Mouse (Mus musculus) macrophage (primary cell): ENCODE measurements around the gene Abr. TPM values are rescaled to one million over a fixed set of nuclear protein-coding genes. Genes with fewer than 3 reads are reported as not detected.

ENCODE experiments used
- H3K27ac ChIP-seq: fragments of 350-480 bp; formaldehyde crosslinking; 2 replicates; pipeline ENCODE4 v1.9.0; 2021
- H3K36me3 ChIP-seq: fragments of 350-480 bp; formaldehyde crosslinking; 2 replicates; pipeline ENCODE4 v1.9.0; 2021; ENCODE audit errors: inconsistent target
- H3K4me3 ChIP-seq: fragments of 350-480 bp; formaldehyde crosslinking; 2 replicates; pipeline ENCODE4 v1.9.0; 2021; ENCODE audit errors: inconsistent target
- H3K79me2 ChIP-seq: fragments of 350-480 bp; formaldehyde crosslinking; 2 replicates; pipeline ENCODE4 v1.9.0; 2021; ENCODE audit errors: inconsistent target
- WGBS: methylation state at CpG from one replicate; pipeline ENCODE4 v1.1.7; 2026; ENCODE audit warnings: inconsistent platforms; ENCODE audit not compliant: missing documents; 5-methylcytosine and 5-hydroxymethylcytosine counted together
- polyA plus RNA-seq: library from polyadenylated mRNA; stranded (reverse); fragments of 250-400 nt; gene quantifications from 3 replicates; pipeline ENCODE4 v1.2.4, GENCODE M21; 2018; ENCODE audit warnings: inconsistent platforms
- total RNA-seq, 78 experiments: library from RNA; depleted of rRNA; stranded (reverse); fragments of 250-400 nt; gene quantifications; 1 replicate in 9 of 78; 2 replicates in 24 of 78; 3 replicates in 43 of 78; 4 replicates in 2 of 78; pipeline ENCODE4 v1.2.4; 2018; ENCODE audit warnings: inconsistent platforms in 56 of 78

Gene Abr
- 1,000 to 10,000 TPM in 3 of 26 experiments, 100 to 1,000 TPM in 23; 385 to 3,736 (median 481) TPM for total RNA-seq (2018; cell fraction: chromatin; rRNA removed)
- total RNA-seq (2018; cell fraction: cytosol; rRNA removed), result 100 to 1,000 TPM; 135 to 283 (median 184) TPM
- 1,000 to 10,000 TPM in 1 of 26 experiments, 100 to 1,000 TPM in 25; 247 to 1,640 (median 305) TPM for total RNA-seq (2018; cell fraction: nucleus; rRNA removed)
- 100 to 138 TPM (median 115 TPM) in 3 replicates for polyA plus RNA-seq

GRCm38 (mm10) chr11:76622152-76622565, at the start of gene Abr:
TSS of gene Abr (minus strand) at chr11:76622314.
- peaks cover 53% of the 10 kb centered on the region for H3K79me2 ChIP-seq
- peak within 1 kb of the TSS; percentile 62 for H3K27ac ChIP-seq
- H3K36me3 ChIP-seq, result peaks cover 5% of the 10 kb centered on the region; the same call in 1 of the 2 replicates
- WGBS, result under 1% methylated on average over 30 of the region's 31 CpGs
- H3K4me3 ChIP-seq, result peak within 1 kb of the TSS; percentile 79

GRCm38 (mm10) chr11:76667807-76668206, 45.7 kb upstream of the Abr start:
- 29% methylated on average over 4 of the region's 4 CpGs for WGBS
- Histone ChIP-seq H3K27ac (no peak overlapping the region), H3K79me2 (no peaks in the 10 kb centered on the region), H3K4me3 (no peak overlapping the region), H3K36me3 (no peaks in the 10 kb centered on the region)

DNA sequence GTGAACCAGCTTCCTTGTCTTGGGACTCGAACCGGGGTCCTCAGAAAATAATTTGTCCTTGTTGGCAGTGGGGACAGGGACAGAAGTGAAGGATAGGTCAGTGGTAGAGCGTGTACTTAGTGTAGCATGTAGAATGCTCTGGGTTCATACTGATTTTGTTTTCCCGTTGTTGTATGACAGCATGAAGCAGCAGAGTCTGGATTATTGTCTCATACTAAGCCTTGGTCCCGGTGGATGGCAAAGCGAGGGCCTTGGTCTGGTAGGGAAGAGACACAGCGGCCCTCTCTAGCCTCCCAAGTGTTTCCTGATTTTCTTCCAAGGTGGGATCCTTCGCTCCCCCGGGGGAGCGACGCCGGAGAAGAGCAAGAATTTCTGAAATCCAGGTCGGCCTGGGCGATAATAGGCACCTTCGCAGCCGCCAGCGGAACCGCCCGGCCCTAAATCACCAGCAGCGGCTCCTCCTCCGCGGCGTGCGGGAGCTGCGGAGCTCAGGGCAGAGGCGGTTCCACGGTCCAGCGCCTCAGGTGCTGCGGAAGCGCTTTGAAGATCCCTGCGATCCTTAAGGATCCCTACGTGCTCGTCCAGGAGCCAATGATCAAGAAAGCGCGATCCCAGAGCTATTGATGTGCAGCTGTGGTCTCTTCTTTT, 44.0 kb upstream of the Abr start:
- Histone ChIP-seq H3K79me2 (no peaks in the 10 kb centered on the region), H3K27ac (no peak overlapping the region), H3K4me3 (no peak overlapping the region), H3K36me3 (no peaks in the 10 kb centered on the region)
- 14% methylated on average over 35 of the region's 35 CpGs for WGBS

DNA sequence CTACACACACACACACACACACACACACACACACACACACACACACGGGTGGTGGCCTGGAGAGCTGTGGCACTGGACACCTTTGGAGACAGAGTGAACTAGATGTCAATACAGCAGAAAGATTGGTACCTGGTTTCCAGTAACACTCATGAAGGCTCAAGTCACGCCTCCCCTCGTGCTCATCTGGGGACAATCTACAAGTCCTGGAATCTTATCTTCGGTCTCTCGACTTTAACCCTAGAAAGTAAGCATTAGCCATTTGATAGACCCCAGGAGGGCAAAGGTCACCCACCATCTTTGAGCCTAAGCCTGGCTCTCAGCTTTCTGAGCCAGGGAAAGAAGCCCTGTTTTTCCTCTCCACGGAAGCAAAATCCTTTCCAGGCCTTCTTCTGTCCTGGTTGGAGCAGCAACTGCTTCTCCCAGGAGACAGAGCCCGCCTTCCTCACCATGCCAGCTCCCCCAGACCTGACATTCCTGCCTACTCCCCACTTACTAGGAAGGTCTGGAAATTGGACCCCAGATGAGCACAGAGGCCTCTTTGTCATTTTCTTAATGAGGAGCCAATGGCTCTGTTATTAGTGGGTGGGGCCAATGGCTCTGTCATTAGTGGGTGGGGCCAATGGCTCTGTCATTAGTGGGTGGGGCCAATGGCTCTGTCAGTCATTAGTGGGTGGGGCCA, 39.8 kb upstream of the Abr start:
- 94% methylated on average over 7 of the region's 7 CpGs for WGBS
- Histone ChIP-seq H3K79me2 (no peaks in the 10 kb centered on the region), H3K4me3 (no peak overlapping the region), H3K27ac (no peak overlapping the region), H3K36me3 (no peaks in the 10 kb centered on the region)

DNA sequence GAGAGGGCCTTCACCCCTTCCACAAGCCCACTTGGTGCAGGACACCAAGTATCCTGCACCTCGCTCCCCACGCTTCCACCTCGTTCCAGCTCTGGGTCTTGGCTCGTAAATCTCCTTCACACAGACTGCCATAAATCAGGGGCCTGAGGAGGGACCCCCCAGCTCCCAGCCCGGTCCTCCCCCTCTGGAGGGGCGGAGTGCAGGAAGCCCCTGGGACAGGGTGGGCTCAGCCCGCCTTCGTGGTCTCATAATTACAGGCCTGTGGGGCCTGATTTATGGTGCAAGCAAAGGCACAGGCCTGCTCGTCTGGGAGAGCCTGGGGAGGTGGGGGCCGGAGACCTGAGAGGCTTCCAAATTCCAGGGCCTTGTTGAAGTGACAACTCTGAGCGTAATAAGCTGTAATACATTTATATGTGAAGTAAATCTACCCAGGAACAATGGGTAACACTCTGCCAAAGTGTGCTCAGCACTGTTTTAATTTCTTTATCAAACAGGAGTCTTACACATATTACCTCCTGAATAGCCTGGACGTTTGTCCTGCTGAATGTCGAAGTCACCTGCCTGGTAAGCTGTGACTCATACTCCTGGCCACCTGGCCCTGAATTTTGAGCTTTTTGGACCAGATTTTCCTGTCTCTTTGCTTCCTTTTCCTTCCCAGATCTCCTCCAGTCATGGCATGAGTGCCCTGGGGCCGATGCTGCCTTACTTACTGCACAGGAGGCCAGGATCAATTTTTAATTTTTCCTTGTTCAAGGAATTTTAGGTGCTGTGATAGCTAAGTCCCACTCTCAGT, 37.2 kb upstream of the Abr start:
- no peaks in the 10 kb centered on the region for H3K36me3 ChIP-seq
- H3K4me3 ChIP-seq, result no peak overlapping the region
- WGBS, result 84% methylated on average over 14 of the region's 14 CpGs
- H3K79me2 ChIP-seq, result no peaks in the 10 kb centered on the region
- no peak overlapping the region for H3K27ac ChIP-seq

DNA sequence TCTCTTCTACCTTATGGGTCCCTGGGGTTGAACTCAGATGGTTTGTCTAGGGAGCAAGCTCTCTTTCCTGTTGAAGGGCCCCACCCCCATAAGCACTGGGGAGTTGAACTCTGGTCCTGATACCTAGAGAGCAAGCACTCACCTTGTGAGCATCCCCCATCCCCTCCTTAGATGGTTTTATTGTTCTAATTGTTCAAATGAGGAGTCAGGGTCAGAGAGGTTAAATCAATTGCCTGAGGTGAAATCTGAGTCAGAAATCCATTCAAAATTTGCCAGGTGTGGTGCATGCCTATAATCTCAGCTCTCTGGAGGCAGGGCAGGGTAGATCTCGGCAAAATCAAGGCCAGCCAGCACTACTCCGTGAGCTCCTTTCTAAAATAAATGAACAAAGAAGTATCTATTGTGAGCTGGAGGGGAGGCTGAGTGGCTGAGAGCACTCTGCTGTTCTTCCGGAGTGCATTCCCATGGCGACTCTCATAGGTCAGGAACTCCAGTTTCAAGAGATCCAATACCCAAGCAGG, 35.4 kb upstream of the Abr start:
- no peak overlapping the region for H3K27ac ChIP-seq
- no peak overlapping the region for H3K4me3 ChIP-seq
- no peaks in the 10 kb centered on the region for H3K79me2 ChIP-seq
- WGBS, result 90% methylated on average over 4 of the region's 4 CpGs
- no peaks in the 10 kb centered on the region for H3K36me3 ChIP-seq

- Histone ChIP-seq H3K36me3 (no peaks in the 10 kb centered on the region), H3K79me2 (no peaks in the 10 kb centered on the region), H3K27ac (no peak overlapping the region), H3K4me3 (no peak overlapping the region)
- 12% methylated on average over 10 of the region's 10 CpGs for WGBS
Measured at GRCm38 (mm10) chr11:76655106-76655505, 33.0 kb upstream of the Abr start.

- H3K27ac ChIP-seq, result no peak overlapping the region
- H3K79me2 ChIP-seq, result no peaks in the 10 kb centered on the region
- H3K4me3 ChIP-seq, result no peak overlapping the region
- WGBS, result 74% methylated on average over 2 of the region's 3 CpGs
- H3K36me3 ChIP-seq, result no peaks in the 10 kb centered on the region
Measured at GRCm38 (mm10) chr11:76652838-76653334, 30.8 kb upstream of the Abr start.

GRCm38 (mm10) chr11:76650862-76651560, 28.9 kb upstream of the Abr start:
- Histone ChIP-seq H3K36me3 (no peaks in the 10 kb centered on the region), H3K27ac (no peak overlapping the region), H3K79me2 (no peaks in the 10 kb centered on the region), H3K4me3 (no peak overlapping the region)
- WGBS, result 78% methylated on average over 10 of the region's 14 CpGs

GRCm38 (mm10) chr11:76647500-76647899, 25.4 kb upstream of the Abr start:
- WGBS, result 4% methylated on average over 9 of the region's 9 CpGs
- Histone ChIP-seq H3K27ac (no peak overlapping the region), H3K4me3 (no peak overlapping the region), H3K36me3 (no peaks in the 10 kb centered on the region), H3K79me2 (no peaks in the 10 kb centered on the region)

DNA sequence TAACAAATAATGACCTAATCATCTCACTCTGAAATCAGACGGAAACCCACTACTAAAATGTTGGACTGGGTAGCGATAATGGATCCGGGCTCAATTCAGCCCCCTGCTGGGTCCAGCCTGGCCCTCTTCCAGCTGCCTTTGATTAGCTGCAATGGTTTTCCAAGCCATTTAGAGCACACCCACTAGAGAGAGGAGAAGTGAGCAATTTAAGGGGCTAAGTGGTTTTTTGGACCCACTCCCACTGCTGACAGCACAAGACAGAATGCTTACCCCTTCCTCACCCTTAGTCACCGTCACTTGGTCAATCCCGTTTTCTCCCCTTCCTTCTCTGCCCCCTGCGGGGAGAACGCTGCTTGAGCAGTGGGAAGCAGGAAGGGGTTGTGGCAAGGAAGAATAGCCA, 24.9 kb upstream of the Abr start:
- H3K79me2 ChIP-seq, result no peaks in the 10 kb centered on the region
- WGBS, result 49% methylated on average over 7 of the region's 7 CpGs
- no peaks in the 10 kb centered on the region for H3K36me3 ChIP-seq

DNA sequence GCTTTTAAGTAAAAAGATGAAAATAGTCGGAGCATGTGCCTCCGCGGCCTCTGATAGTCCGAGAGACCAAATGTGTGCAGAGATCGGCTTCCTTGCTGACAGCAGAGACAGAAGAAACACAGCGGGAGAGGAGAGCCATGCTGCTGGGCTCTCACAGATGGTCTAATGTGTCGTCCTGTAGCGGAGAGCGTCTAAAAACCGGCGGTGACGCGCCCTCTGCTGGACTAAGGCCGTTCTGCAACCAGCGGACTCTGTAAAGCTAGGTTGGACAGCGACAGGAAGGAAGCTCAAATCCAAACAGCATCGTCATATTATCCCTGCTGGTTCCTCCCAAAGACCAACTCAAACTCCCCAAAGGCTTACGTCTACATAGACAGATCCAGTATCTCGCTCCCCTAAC, 23.8 kb upstream of the Abr start:
- no peaks in the 10 kb centered on the region for H3K36me3 ChIP-seq
- peak overlapping the region; percentile 25; the same call in 1 of the 2 replicates for H3K27ac ChIP-seq
- peak overlapping the region; percentile 23 for H3K4me3 ChIP-seq
- no peaks in the 10 kb centered on the region for H3K79me2 ChIP-seq
- under 1% methylated on average over 19 of the region's 19 CpGs for WGBS

More for the DNA sequence above, 24.9 kb upstream of the Abr start:
- Histone ChIP-seq H3K27ac (no peak overlapping the region), H3K4me3 (no peak overlapping the region)

DNA sequence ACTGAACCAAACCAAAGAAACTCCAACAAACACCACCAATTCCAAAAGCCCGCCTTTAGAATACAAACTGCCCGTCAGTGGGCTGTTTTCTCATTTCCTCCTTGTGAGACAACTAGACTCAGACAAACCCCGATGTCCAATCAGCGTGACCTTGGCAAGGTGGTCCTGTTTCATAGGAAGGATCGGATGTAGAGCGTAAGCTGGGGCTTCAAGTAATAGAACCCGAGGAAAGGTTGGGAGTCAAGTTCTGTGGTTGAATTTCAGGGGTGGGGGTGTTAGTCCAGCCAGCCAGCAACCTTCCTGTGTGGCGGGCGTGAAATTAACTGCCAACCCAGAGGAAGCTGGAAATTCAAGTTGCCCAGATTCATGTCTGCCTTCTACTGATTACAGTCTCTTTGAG, 22.9 kb upstream of the Abr start:
- Histone ChIP-seq H3K27ac (0 out of 2 replicates have a peak overlapping the region, but pooled peaks have one; percentile 1), H3K36me3 (no peaks in the 10 kb centered on the region), H3K79me2 (no peaks in the 10 kb centered on the region), H3K4me3 (no peak overlapping the region)
- WGBS, result 30% methylated on average over 9 of the region's 9 CpGs

GRCm38 (mm10) chr11:76644257-76644656, 22.1 kb upstream of the Abr start:
- H3K4me3 ChIP-seq, result no peak overlapping the region

More at GRCm38 (mm10) chr11:76644257-76644656, 22.1 kb upstream of the Abr start:
- no peaks in the 10 kb centered on the region for H3K36me3 ChIP-seq
- WGBS, result 80% methylated on average over 6 of the region's 6 CpGs
- no peaks in the 10 kb centered on the region for H3K79me2 ChIP-seq
- H3K27ac ChIP-seq, result no peak overlapping the region
